Mouse (Mus musculus) embryo, embryonic 9.5 days (tissue): ENCODE results near the gene Calm5.
"Not testable (repeated sequence)": the region's sequence is repeated elsewhere in the genome, so short reads cannot be mapped to it uniquely, and the experiment has no call there.

ENCODE experiments used
- DNase-seq: peaks from one replicate; pipeline ENCODE4 v3.0.0-alpha.2; 2017; ENCODE audit errors: extremely low spot score

Gene Calm5

GRCm38 (mm10) chr13:3853648-3854333 lies at the start of gene Calm5:
Calm5 (plus strand) TSS chr13:3854173.
- DNase-seq: not testable (repeated sequence)

GRCm38 (mm10) chr13:3804186-3804585 lies 49.8 kb upstream of the Calm5 start, which contains the start of gene Calml3:
Calml3 (minus strand) TSS chr13:3804316.
- no peak for DNase-seq

- no peak for DNase-seq
Measured at GRCm38 (mm10) chr13:3805132-3805531, 48.8 kb upstream of the Calm5 start.

- DNase-seq: no peak
Measured at GRCm38 (mm10) chr13:3805638-3806037, 48.3 kb upstream of the Calm5 start.

- no peak for DNase-seq
Measured at GRCm38 (mm10) chr13:3807131-3807827, 46.7 kb upstream of the Calm5 start.

- no peak for DNase-seq
Measured at GRCm38 (mm10) chr13:3818012-3818739, 35.8 kb upstream of the Calm5 start.

GRCm38 (mm10) chr13:3818740-3819076 lies 35.3 kb upstream of the Calm5 start:
- no peak for DNase-seq

GRCm38 (mm10) chr13:3822105-3822504 lies 31.9 kb upstream of the Calm5 start:
- no peak for DNase-seq

GRCm38 (mm10) chr13:3825726-3826125 lies 28.2 kb upstream of the Calm5 start:
- DNase-seq: no peak

- DNase-seq: no peak
Measured at GRCm38 (mm10) chr13:3831546-3831945, 22.4 kb upstream of the Calm5 start.

- no peak for DNase-seq
Measured at GRCm38 (mm10) chr13:3831994-3832393, 22.0 kb upstream of the Calm5 start.

- DNase-seq: no peak
Measured at GRCm38 (mm10) chr13:3832450-3832849, 21.5 kb upstream of the Calm5 start.

GRCm38 (mm10) chr13:3833644-3834043 lies 20.3 kb upstream of the Calm5 start:
- not testable (repeated sequence) for DNase-seq

GRCm38 (mm10) chr13:3837312-3837807 lies 16.6 kb upstream of the Calm5 start, which contains the start of gene Calm4:
Calm4 (plus strand) TSS chr13:3837757.
- DNase-seq: not testable (repeated sequence)

GRCm38 (mm10) chr13:3840662-3841061 lies 13.3 kb upstream of the Calm5 start:
- DNase-seq: not testable (repeated sequence)

GRCm38 (mm10) chr13:3850330-3850729 lies 3.6 kb upstream of the Calm5 start:
- no peak for DNase-seq

- no peak for DNase-seq
Measured at GRCm38 (mm10) chr13:3854856-3855255, 883 bp downstream of the Calm5 start.

GRCm38 (mm10) chr13:3856252-3856651 lies 2.3 kb downstream of the Calm5 start:
- no peak for DNase-seq

GRCm38 (mm10) chr13:3861251-3861650 lies 7.3 kb downstream of the Calm5 start:
- no peak for DNase-seq

GRCm38 (mm10) chr13:3862325-3862724 lies 8.4 kb downstream of the Calm5 start:
- DNase-seq: no peak

- DNase-seq: no peak
Measured at GRCm38 (mm10) chr13:3862922-3863580, 9.1 kb downstream of the Calm5 start.
